Comparison of ENCODE assay signal across 38 mouse cellular contexts in genomic region chr11:121075655-121076054, GRCm38 (mm10). TPM values are rescaled to one million over a fixed set of nuclear protein-coding genes. Genes with fewer than 3 reads are reported as not detected.
"Had no signal": no experiment of that assay in that cellular context is flagged by ENCODE, and none has a peak within 500 bp of the region (broad histone marks: within the 10 kb centered on the region; RNA-seq: fewer than 3 reads in every experiment).

No protein-coding gene starts in this region.

- DNase-seq: gastrocnemius, postnatal 14 days; gastrocnemius, postnatal 36 days; heart, adult 2 months; heart, postnatal 10 days; heart, postnatal 4 days; kidney, adult 18-20 months; kidney, adult 8-10 months; kidney, postnatal 10 days; kidney, postnatal 4 days; layer of hippocampus, adult 9-11 months; layer of hippocampus, postnatal 36 days; left cerebral cortex, postnatal 4 days had no signal

- ATAC-seq: hindbrain, embryonic 16.5 days; inflammation-experienced regulatory T-cells, adult 6 months; intestine, embryonic 15.5 days; intestine, postnatal 0 days; liver, embryonic 12.5 days had no signal

- H3K4me1 ChIP-seq: heart, embryonic 12.5 days; hindbrain, embryonic 10.5 days; hindbrain, embryonic 12.5 days; intestine, embryonic 15.5 days; limb, embryonic 13.5 days; limb, embryonic 15.5 days; liver, embryonic 12.5 days had no signal

- H3K27me3 ChIP-seq: hindbrain, embryonic 12.5 days; intestine, embryonic 15.5 days; limb, embryonic 13.5 days; limb, embryonic 15.5 days had no signal

- H3K36me3 ChIP-seq: heart, embryonic 12.5 days; hindbrain, embryonic 10.5 days; hindbrain, embryonic 12.5 days; intestine, embryonic 15.5 days; limb, embryonic 13.5 days; limb, embryonic 15.5 days; liver, embryonic 12.5 days had no signal

- H3K4me2 ChIP-seq: heart, embryonic 12.5 days; hindbrain, embryonic 12.5 days; hindbrain, embryonic 14.5 days; intestine, embryonic 15.5 days; limb, embryonic 13.5 days; limb, embryonic 15.5 days; liver, embryonic 12.5 days had no signal

- H3K9ac ChIP-seq: heart, embryonic 12.5 days; hindbrain, embryonic 12.5 days; hindbrain, embryonic 14.5 days; intestine, embryonic 15.5 days; limb, embryonic 13.5 days; limb, embryonic 15.5 days; liver, embryonic 12.5 days had no signal

- H3K9me3 ChIP-seq: heart, embryonic 12.5 days; hindbrain, embryonic 10.5 days; hindbrain, embryonic 12.5 days; intestine, embryonic 15.5 days; limb, embryonic 13.5 days; limb, embryonic 15.5 days; liver, embryonic 12.5 days had no signal

- H3K4me3 ChIP-seq: heart, adult 2 months; heart, embryonic 12.5 days; hindbrain, embryonic 10.5 days; hindbrain, embryonic 12.5 days; intestine, embryonic 15.5 days; limb, embryonic 13.5 days; limb, embryonic 15.5 days; liver, embryonic 12.5 days had no signal

- H3K27ac ChIP-seq: heart, adult 2 months; hindbrain, embryonic 10.5 days; hindbrain, embryonic 12.5 days; hindbrain, embryonic 14.5 days; intestine, embryonic 15.5 days; limb, embryonic 13.5 days; limb, embryonic 15.5 days; liver, embryonic 12.5 days had no signal

RNA-seq across cellular contexts. Expression of gene Sectm1a, which starts 5.4 kb away (rescaled TPM):
- total RNA-seq: gastrocnemius, adult 8-10 months; gastrocnemius, postnatal 14 days; gastrocnemius, postnatal 36 days; heart, adult 2 months; heart, postnatal 10 days; heart, postnatal 25 days; heart, postnatal 4 days; layer of hippocampus, adult 8-10 months; layer of hippocampus, postnatal 14 days; layer of hippocampus, postnatal 36 days; left cerebral cortex, adult 18-20 months; left cerebral cortex, adult 8-10 months; left cerebral cortex, postnatal 10 days; left cerebral cortex, postnatal 25 days had no signal
- polyA plus RNA-seq: heart, adult 2 months; heart, embryonic 12.5 days; heart, embryonic 14.5 days; hindbrain, embryonic 10.5 days; hindbrain, embryonic 12.5 days; hindbrain, embryonic 14.5 days; hindbrain, embryonic 16.5 days; inflammation-experienced regulatory T-cells, adult 6 months; limb, embryonic 11.5 days had no signal

RNA-seq across cellular contexts. Expression of gene Sectm1b, which starts 12.3 kb away (rescaled TPM):
- total RNA-seq: gastrocnemius, adult 18-20 months; gastrocnemius, adult 8-10 months; gastrocnemius, postnatal 14 days; gastrocnemius, postnatal 36 days; heart, adult 2 months; heart, postnatal 10 days; heart, postnatal 25 days; heart, postnatal 4 days; layer of hippocampus, adult 8-10 months; layer of hippocampus, postnatal 14 days; layer of hippocampus, postnatal 36 days; left cerebral cortex, adult 18-20 months; left cerebral cortex, adult 8-10 months; left cerebral cortex, postnatal 10 days; left cerebral cortex, postnatal 25 days; left cerebral cortex, postnatal 4 days; liver, adult 2 months had no signal
- polyA plus RNA-seq: heart, adult 2 months; heart, embryonic 12.5 days; heart, embryonic 14.5 days; hindbrain, embryonic 10.5 days; hindbrain, embryonic 12.5 days; hindbrain, embryonic 14.5 days; hindbrain, embryonic 16.5 days; inflammation-experienced regulatory T-cells, adult 6 months; kidney, embryonic 14.5 days; limb, embryonic 11.5 days; limb, embryonic 13.5 days had no signal

RNA-seq across cellular contexts. Expression of gene Cd7, which starts 36.4 kb away (rescaled TPM):
- total RNA-seq: gastrocnemius, adult 18-20 months; gastrocnemius, adult 8-10 months; gastrocnemius, postnatal 14 days; gastrocnemius, postnatal 36 days; layer of hippocampus, adult 8-10 months; layer of hippocampus, postnatal 14 days; layer of hippocampus, postnatal 36 days; left cerebral cortex, postnatal 10 days; left cerebral cortex, postnatal 4 days had no signal
- polyA plus RNA-seq: heart, embryonic 12.5 days; heart, embryonic 14.5 days; hindbrain, embryonic 10.5 days; hindbrain, embryonic 12.5 days; hindbrain, embryonic 16.5 days; kidney, embryonic 14.5 days; limb, embryonic 11.5 days; limb, embryonic 13.5 days had no signal

RNA-seq across cellular contexts. Expression of gene Tex19.2, which starts 42.8 kb away (rescaled TPM):
- total RNA-seq: gastrocnemius, adult 18-20 months; gastrocnemius, adult 8-10 months; gastrocnemius, postnatal 14 days; gastrocnemius, postnatal 36 days; heart, adult 2 months; heart, postnatal 10 days; heart, postnatal 25 days; heart, postnatal 4 days; layer of hippocampus, adult 8-10 months; layer of hippocampus, postnatal 14 days; layer of hippocampus, postnatal 36 days; left cerebral cortex, adult 18-20 months; left cerebral cortex, adult 8-10 months; left cerebral cortex, postnatal 10 days; left cerebral cortex, postnatal 25 days; left cerebral cortex, postnatal 4 days; liver, adult 2 months had no signal
- polyA plus RNA-seq: heart, adult 2 months; heart, embryonic 12.5 days; heart, embryonic 14.5 days; heart, embryonic 16.5 days; hindbrain, embryonic 10.5 days; hindbrain, embryonic 12.5 days; hindbrain, embryonic 14.5 days; hindbrain, embryonic 16.5 days; inflammation-experienced regulatory T-cells, adult 6 months; intestine, embryonic 15.5 days; kidney, embryonic 14.5 days; kidney, embryonic 16.5 days; limb, embryonic 11.5 days; limb, embryonic 13.5 days; limb, embryonic 15.5 days; liver, adult 2 months had no signal
